Mouse (Mus musculus): Measurements from ENCODE around the gene Gm12355. TPM values are rescaled to one million over a fixed set of nuclear protein-coding genes. Genes with fewer than 3 reads are reported as not detected.

The Gm12355 gene
- polyA plus RNA-seq, 2 experiments from 2014 or later, result 1.0 to 9.6 TPM

- ATAC-seq, result no peak
Observed at GRCm38 (mm10) chr11:98602090-98602690, 23.3 kb downstream of the Gm12355 start.

GRCm38 (mm10) chr11:98599291-98599690 is 26.2 kb downstream of the Gm12355 start:
- ATAC-seq, result no peak

GRCm38 (mm10) chr11:98598851-98599290 is 26.6 kb downstream of the Gm12355 start:
- ATAC-seq, result no peak

- ATAC-seq, result no peak
Observed at GRCm38 (mm10) chr11:98597991-98598390, 27.5 kb downstream of the Gm12355 start, which contains the start of gene Lrrc3c. Lrrc3c (plus strand) TSS chr11:98598291.

GRCm38 (mm10) chr11:98597363-98597762 is 28.1 kb downstream of the Gm12355 start:
- ATAC-seq, result peak; percentile 91

- peak; percentile 26 for ATAC-seq
Observed at GRCm38 (mm10) chr11:98595955-98596354, 29.5 kb downstream of the Gm12355 start.

- no peak for ATAC-seq
Observed at GRCm38 (mm10) chr11:98595473-98595872, 30.0 kb downstream of the Gm12355 start.

- ATAC-seq, result peak; percentile 57
Observed at GRCm38 (mm10) chr11:98595021-98595420, 30.4 kb downstream of the Gm12355 start.

GRCm38 (mm10) chr11:98590548-98591445 is 34.7 kb downstream of the Gm12355 start:
- no peak for ATAC-seq

GRCm38 (mm10) chr11:98589306-98589705 is 36.2 kb downstream of the Gm12355 start:
- no peak for ATAC-seq

- ATAC-seq, result no peak
Observed at GRCm38 (mm10) chr11:98588833-98589281, 36.6 kb downstream of the Gm12355 start.

GRCm38 (mm10) chr11:98587684-98588546 is 37.5 kb downstream of the Gm12355 start:
- ATAC-seq, result peak; percentile 48

GRCm38 (mm10) chr11:98586892-98587563 is 38.4 kb downstream of the Gm12355 start, which contains the start of gene Ormdl3:
Ormdl3 (minus strand) TSS chr11:98587368.
- peak; percentile 98 for ATAC-seq

- no peak for ATAC-seq
Observed at GRCm38 (mm10) chr11:98586087-98586891, 39.2 kb downstream of the Gm12355 start.

- no peak for ATAC-seq
Observed at GRCm38 (mm10) chr11:98584629-98585177, 40.8 kb downstream of the Gm12355 start.

- ATAC-seq, result no peak
Observed at GRCm38 (mm10) chr11:98584146-98584545, 41.3 kb downstream of the Gm12355 start.

GRCm38 (mm10) chr11:98583571-98583970 is 41.9 kb downstream of the Gm12355 start:
- no peak for ATAC-seq

- ATAC-seq, result no peak
Observed at GRCm38 (mm10) chr11:98583265-98583552, 42.3 kb downstream of the Gm12355 start.

- ATAC-seq, result no peak
Observed at GRCm38 (mm10) chr11:98582551-98583264, 42.8 kb downstream of the Gm12355 start.

- ATAC-seq, result no peak
Observed at GRCm38 (mm10) chr11:98582030-98582388, 43.5 kb downstream of the Gm12355 start.
